Mouse (Mus musculus): ENCODE measurements around the gene Prss30. TPM values are rescaled to one million over a fixed set of nuclear protein-coding genes. Genes with fewer than 3 reads are reported as not detected.

Gene Prss30
- not detected in 2 replicates for polyA plus RNA-seq (2016; fragmentation: Nextera tagmentation; extraction: Ambion mirVana)

DNA sequence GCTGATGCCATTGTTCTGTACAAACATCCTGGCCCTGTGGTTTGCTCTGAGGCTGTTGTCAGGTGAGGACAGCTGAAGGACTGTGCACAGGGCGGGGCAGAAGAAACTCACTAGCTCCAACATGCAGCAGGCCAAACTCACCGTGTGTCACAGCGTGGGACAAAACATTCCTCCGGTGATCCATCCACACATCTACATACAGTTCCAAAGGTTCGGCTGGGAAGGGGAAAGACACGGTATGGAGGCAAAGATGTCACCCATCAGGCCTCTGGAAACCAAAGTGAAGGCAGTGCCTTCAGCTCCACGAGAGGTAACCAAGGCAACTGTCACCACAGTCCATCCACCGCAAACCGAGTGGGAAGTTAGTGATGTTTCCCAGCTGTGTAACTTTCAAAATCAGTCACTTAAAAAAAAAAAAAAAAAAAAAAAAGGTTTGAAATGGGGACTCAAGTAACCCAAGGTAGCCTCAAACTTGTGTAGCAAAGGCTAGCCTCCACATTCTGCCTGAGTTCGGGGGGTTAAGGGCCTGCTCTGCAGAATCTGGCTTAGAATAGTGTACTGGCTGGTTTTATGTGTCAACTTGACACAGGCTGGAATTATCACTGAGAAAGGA, at the start of gene Prss30:
TSS of gene Prss30 (minus strand) at position 270 of the 613 bp plus-strand sequence.
- DNase-seq (ENCODE audit: low spot score): no peak
- Histone ChIP-seq H3K27me3 (ENCODE audit: insufficient read depth, poor library complexity, severe bottlenecking) (no peaks in the 10 kb centered on the region), H3K27ac (no peak within 1 kb of the TSS), H3K4me3 (no peak within 1 kb of the TSS), H3K4me1 (replicated peaks) (0 out of 2 replicates have a peak, but pooled peaks cover 3% of the 10 kb centered on the region), H3K36me3 (no peaks in the 10 kb centered on the region), H3K9me3 (no peaks in the 10 kb centered on the region)
- WGBS: 79% methylated on average over 10 of the region's 10 CpGs

DNA sequence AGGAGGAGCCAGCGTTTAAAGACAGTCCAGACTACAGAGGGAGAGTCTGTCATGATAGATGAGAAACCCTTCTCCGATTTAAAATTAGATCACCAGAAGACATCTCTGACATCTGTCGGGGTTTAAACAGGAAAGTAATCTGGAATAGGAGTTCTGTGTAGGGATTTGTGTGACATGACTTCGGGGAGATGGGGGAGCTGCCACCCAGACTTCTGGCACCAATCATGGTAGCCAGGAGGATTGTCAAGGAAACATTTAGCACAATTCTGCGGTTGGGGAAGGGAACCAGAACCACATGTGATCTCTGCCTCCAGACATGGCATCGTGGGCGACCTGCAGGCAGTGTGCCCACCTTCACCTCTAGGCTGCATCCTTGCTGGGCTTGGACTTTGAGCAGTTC, 49.1 kb upstream of the Prss30 start:
- H3K27me3 ChIP-seq (ENCODE audit: insufficient read depth, poor library complexity, severe bottlenecking): no peaks in the 10 kb centered on the region
- no peak overlapping the region for H3K27ac ChIP-seq
- H3K36me3 ChIP-seq: no peaks in the 10 kb centered on the region
- no peak overlapping the region for H3K4me3 ChIP-seq
- DNase-seq (ENCODE audit: low spot score): no peak
- H3K9me3 ChIP-seq: no peaks in the 10 kb centered on the region
- H3K4me1 ChIP-seq (replicated peaks): no peaks in the 10 kb centered on the region
- 85% methylated on average over 7 of the region's 7 CpGs for WGBS

DNA sequence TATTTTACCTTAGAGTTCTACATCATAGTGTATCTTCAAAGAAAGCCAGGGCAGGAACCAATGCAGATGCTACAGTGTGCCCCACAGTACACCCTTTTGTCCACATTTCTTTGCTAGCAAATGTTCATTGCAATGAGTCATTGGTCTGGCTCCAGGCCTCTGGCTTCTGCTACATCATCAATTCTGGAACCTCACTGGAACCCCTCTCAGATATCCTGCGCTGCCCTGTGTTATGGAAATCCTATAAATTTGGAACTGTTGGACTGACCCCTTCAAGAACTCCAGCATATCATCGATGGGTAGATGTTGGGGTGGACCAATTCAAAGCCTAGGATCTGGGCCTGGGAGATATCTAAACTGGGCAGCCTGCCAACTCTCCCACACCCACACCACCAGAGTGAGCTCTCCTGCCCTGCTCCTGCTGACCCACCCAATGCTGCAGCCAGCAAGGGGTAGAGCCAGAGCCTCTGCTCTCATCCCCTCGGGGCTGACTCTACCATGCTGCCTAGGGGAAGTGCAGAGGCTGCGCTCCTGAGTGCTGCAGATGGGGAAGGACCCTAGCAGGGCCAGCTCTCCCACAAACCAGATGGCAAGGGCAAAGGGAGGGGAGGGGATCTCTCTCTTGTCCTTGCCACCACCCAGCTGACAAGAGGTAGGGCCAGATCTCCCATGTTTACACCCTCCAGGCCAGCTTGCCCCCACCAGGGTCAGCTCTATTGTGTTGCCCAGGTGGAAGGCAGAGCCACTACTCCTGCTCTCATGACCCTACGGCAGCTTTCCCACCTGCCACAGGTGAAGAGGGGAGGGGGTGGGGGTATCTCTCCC, 41.2 kb upstream of the Prss30 start:
- Histone ChIP-seq H3K9me3 (no peaks in the 10 kb centered on the region), H3K36me3 (no peaks in the 10 kb centered on the region), H3K4me3 (no peak overlapping the region), H3K27me3 (ENCODE audit: insufficient read depth, poor library complexity, severe bottlenecking) (no peaks in the 10 kb centered on the region), H3K27ac (no peak overlapping the region), H3K4me1 (replicated peaks) (no peaks in the 10 kb centered on the region)
- WGBS: 77% methylated on average over 5 of the region's 5 CpGs
- DNase-seq (ENCODE audit: low spot score): no peak

DNA sequence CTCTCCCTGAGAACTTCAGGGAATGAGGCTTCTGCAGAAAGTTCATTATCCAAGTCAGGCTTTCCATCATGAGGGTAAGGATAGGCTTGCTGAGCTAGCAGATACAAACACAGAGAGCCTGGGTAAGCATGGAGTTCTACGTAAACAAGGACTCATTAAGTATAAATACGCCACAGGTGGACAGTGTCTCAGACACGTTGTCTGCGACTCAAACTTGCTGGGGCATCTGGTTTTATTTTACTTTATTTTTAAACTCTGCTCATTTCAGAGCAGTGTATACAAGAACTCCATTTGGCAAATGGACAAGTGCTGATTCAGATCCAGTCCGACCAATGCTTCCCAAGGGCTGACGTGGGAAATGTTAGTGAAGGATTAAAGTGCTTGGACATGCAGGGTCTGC, 40.3 kb upstream of the Prss30 start:
- no peak for DNase-seq (ENCODE audit: low spot score)
- no peaks in the 10 kb centered on the region for H3K4me1 ChIP-seq (replicated peaks)

DNA sequence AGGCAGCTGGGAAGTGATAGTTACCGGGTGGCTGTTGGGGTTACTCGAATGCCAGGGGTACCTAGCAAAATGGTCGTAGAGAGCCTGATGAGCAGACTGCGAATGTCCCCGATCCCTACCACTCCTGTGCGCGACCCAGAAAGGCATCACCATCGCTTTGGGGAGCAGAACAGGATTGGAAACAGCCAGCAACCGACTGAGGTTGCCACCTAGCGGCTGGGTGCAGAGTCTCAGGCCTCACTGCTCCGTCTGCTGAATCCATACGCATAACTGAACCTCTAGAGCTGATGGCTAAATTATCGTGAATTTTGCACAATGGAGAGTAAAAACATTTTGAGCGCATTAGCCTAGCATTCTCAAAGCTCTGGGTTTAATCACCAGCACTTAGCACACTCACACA, 35.4 kb upstream of the Prss30 start:
- Histone ChIP-seq H3K27ac (no peak overlapping the region), H3K27me3 (ENCODE audit: insufficient read depth, poor library complexity, severe bottlenecking) (no peaks in the 10 kb centered on the region), H3K36me3 (no peaks in the 10 kb centered on the region), H3K9me3 (no peaks in the 10 kb centered on the region), H3K4me3 (no peak overlapping the region), H3K4me1 (replicated peaks) (no peaks in the 10 kb centered on the region)
- 29% methylated on average over 14 of the region's 14 CpGs for WGBS
- DNase-seq (ENCODE audit: low spot score): peak; percentile 27

More for the DNA sequence above, 40.3 kb upstream of the Prss30 start:
- Histone ChIP-seq H3K9me3 (no peaks in the 10 kb centered on the region), H3K4me3 (no peak overlapping the region), H3K27me3 (ENCODE audit: insufficient read depth, poor library complexity, severe bottlenecking) (no peaks in the 10 kb centered on the region), H3K36me3 (no peaks in the 10 kb centered on the region), H3K27ac (no peak overlapping the region)
- WGBS: 87% methylated on average over 6 of the region's 6 CpGs

DNA sequence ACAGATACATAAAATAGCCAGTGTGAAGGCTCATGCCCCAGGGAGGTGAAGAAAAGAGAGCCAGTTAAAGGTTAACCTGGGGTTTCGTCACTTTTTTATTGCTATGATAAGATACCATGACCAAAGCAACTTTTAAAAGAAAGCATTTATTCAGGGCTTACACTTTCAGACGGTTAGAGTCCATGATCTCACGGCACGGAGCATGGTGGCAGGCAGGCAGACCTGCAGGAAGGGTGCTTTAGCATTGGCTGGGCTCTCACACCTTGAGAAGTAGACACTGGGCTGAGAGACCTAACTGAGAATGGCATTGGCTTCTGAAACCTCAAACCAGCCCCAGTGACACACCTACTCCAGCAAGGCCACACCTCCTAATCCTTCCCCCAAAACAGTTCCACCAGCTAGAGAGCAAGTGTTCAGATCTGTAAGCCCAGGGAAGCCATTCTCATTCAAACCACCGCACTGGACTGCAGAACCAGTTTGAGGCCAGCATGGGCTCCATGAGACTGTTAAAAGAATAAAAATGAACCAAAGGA, 34.1 kb upstream of the Prss30 start:
- no peak for DNase-seq (ENCODE audit: low spot score)
- no peaks in the 10 kb centered on the region for H3K36me3 ChIP-seq
- 86% methylated on average over 5 of the region's 5 CpGs for WGBS

DNA sequence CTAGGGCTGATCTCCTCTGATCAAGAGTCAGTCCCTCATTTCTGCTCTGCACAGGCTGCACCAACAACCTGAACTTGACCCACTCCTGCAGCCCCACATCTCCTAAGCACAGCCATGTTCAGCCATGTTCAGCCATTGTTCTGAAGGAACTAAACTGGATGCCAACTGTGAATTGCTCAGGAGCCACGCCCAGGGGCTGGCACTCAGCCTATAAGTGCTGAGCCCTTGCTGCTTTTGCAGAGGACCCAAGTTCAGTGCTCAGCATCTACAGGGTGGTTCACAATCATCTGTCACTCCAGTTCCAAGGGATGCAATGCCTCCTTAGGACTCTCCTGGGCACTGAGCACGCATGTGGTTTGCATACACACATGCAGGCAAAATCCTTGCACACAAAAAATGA, 32.6 kb upstream of the Prss30 start:
- Histone ChIP-seq H3K9me3 (no peaks in the 10 kb centered on the region), H3K4me1 (replicated peaks) (no peaks in the 10 kb centered on the region), H3K27me3 (ENCODE audit: insufficient read depth, poor library complexity, severe bottlenecking) (no peaks in the 10 kb centered on the region), H3K36me3 (no peaks in the 10 kb centered on the region), H3K27ac (no peak overlapping the region), H3K4me3 (no peak overlapping the region)
- WGBS: 85% methylated on average over 2 of the region's 2 CpGs
- no peak for DNase-seq (ENCODE audit: low spot score)

More for the DNA sequence above, 34.1 kb upstream of the Prss30 start:
- no peaks in the 10 kb centered on the region for H3K27me3 ChIP-seq (ENCODE audit: insufficient read depth, poor library complexity, severe bottlenecking)
- no peak overlapping the region for H3K4me3 ChIP-seq
- H3K4me1 ChIP-seq (replicated peaks): no peaks in the 10 kb centered on the region
- no peaks in the 10 kb centered on the region for H3K9me3 ChIP-seq
- no peak overlapping the region for H3K27ac ChIP-seq

DNA sequence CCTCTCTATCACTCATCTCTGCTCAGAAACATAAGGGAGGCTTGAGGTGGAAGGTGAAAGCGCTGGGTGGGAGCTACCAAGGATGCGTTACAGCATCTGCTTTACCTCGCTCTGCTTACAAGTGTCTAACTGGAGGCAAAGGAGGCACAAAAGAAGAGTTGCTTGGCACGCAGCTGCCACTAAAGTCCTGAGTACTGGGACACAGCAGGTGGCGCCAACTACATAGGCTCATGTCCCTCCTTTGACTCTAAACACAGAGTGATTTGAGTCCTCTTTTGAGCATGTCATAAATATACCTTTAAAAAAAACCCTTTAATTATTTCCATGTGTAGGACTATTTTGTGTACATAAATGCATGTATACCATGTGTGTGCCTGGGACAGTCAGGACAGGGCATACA, 29.3 kb upstream of the Prss30 start:
- no peaks in the 10 kb centered on the region for H3K27me3 ChIP-seq (ENCODE audit: insufficient read depth, poor library complexity, severe bottlenecking)
- H3K9me3 ChIP-seq: peaks cover 5% of the 10 kb centered on the region; the same call in 1 of the 2 replicates
- H3K4me3 ChIP-seq: no peak overlapping the region
- no peak for DNase-seq (ENCODE audit: low spot score)
- no peaks in the 10 kb centered on the region for H3K36me3 ChIP-seq
- H3K4me1 ChIP-seq (replicated peaks): no peaks in the 10 kb centered on the region
- H3K27ac ChIP-seq: no peak overlapping the region
- WGBS: 64% methylated on average over 5 of the region's 5 CpGs

DNA sequence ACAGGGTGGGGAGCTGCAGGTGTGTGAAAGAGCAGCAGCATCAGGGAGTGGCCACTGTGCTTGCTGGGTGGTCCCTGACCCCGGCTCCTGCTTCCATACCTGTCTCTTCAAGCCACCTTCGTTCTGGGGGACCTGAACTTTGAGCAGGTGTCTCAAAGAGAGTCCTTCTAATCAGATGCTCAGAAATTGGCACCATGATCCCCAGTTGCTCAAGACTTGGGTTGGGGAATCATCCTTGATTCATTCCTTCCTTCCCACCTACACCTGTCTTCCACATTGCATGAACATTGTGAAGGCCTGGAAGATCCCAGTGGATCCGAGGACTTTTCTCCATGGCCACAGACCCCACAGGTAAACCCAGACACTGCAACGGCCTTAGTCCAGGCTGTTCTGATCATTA, 27.7 kb upstream of the Prss30 start:
- 84% methylated on average over 4 of the region's 4 CpGs for WGBS
- H3K36me3 ChIP-seq: no peaks in the 10 kb centered on the region
- no peak overlapping the region for H3K27ac ChIP-seq
- peaks cover 5% of the 10 kb centered on the region; the same call in 1 of the 2 replicates for H3K9me3 ChIP-seq
- DNase-seq (ENCODE audit: low spot score): no peak
- H3K4me3 ChIP-seq: no peak overlapping the region
- no peaks in the 10 kb centered on the region for H3K27me3 ChIP-seq (ENCODE audit: insufficient read depth, poor library complexity, severe bottlenecking)
- no peaks in the 10 kb centered on the region for H3K4me1 ChIP-seq (replicated peaks)

DNA sequence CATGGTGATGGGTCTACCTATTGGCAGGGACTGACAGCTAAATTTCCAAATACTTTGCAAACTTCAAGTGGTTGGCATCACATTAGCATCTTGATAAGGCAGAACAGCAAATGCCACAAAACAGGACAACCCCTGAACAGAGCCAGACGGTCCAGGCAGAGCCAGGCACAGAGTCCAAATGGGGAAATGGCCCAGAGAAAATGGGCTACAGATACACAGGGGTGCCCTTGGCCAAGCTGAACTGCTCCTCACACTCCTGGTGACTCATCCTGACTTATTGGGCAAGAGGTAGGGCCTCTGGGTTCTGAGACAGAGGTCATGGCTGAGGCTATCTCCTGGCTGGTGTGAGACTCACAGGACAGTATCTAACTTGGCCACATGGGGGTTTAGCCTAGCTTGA, 27.0 kb upstream of the Prss30 start:
- WGBS: 83% methylated on average over 1 of the region's 1 CpGs
- H3K4me1 ChIP-seq (replicated peaks): no peaks in the 10 kb centered on the region
- DNase-seq (ENCODE audit: low spot score): no peak
- H3K9me3 ChIP-seq: peaks cover 5% of the 10 kb centered on the region; the same call in 1 of the 2 replicates
- no peaks in the 10 kb centered on the region for H3K36me3 ChIP-seq
- no peak overlapping the region for H3K4me3 ChIP-seq
- no peaks in the 10 kb centered on the region for H3K27me3 ChIP-seq (ENCODE audit: insufficient read depth, poor library complexity, severe bottlenecking)
- no peak overlapping the region for H3K27ac ChIP-seq

DNA sequence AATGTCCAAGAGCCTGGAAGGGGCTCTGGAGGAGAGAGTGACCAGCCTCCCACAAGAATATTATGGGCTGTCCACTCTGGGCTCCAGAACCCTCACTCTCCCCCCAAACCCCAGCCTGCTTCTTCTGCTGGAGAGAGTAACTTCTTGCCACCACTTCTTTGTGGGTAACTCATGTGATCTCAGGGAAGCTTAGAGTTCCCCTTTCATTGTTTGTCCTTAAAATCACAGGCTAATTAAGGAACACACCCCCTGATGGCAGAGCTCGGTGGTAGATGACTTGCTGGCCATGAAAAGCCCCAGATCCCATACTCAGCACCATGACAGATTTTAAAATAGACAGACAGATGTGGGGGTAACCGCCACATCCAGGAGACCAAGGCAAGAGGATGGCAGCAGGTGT, 26.6 kb upstream of the Prss30 start:
- Histone ChIP-seq H3K27me3 (ENCODE audit: insufficient read depth, poor library complexity, severe bottlenecking) (no peaks in the 10 kb centered on the region), H3K4me3 (no peak overlapping the region), H3K9me3 (peaks cover 5% of the 10 kb centered on the region; the same call in 1 of the 2 replicates), H3K27ac (no peak overlapping the region), H3K36me3 (no peaks in the 10 kb centered on the region), H3K4me1 (replicated peaks) (no peaks in the 10 kb centered on the region)
- no peak for DNase-seq (ENCODE audit: low spot score)
- WGBS: 53% methylated on average over 2 of the region's 2 CpGs

DNA sequence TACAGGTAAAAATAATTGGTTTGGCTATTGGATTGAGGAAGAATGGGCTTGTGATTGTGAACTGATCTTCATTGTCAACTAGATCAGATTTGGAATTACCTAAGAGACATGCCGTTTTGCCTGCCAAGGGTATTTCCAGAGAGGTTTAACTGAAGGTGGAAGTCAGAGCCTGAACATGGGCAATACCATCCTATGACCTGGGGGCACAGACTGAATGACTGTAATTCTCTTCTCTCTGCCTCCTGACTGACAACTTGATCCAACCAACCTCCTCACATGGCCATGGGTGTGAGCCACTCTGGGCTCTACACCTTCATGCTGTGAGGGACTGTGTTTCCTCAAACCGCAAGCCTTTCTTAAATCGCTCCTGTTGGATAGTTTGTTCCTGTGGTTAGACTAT, 24.7 kb upstream of the Prss30 start:
- Histone ChIP-seq H3K36me3 (no peaks in the 10 kb centered on the region), H3K4me1 (replicated peaks) (no peaks in the 10 kb centered on the region), H3K27ac (no peak overlapping the region), H3K4me3 (no peak overlapping the region), H3K9me3 (peaks cover 5% of the 10 kb centered on the region; the same call in 1 of the 2 replicates), H3K27me3 (ENCODE audit: insufficient read depth, poor library complexity, severe bottlenecking) (no peaks in the 10 kb centered on the region)
- DNase-seq (ENCODE audit: low spot score): no peak
- 92% methylated on average over 3 of the region's 3 CpGs for WGBS

DNA sequence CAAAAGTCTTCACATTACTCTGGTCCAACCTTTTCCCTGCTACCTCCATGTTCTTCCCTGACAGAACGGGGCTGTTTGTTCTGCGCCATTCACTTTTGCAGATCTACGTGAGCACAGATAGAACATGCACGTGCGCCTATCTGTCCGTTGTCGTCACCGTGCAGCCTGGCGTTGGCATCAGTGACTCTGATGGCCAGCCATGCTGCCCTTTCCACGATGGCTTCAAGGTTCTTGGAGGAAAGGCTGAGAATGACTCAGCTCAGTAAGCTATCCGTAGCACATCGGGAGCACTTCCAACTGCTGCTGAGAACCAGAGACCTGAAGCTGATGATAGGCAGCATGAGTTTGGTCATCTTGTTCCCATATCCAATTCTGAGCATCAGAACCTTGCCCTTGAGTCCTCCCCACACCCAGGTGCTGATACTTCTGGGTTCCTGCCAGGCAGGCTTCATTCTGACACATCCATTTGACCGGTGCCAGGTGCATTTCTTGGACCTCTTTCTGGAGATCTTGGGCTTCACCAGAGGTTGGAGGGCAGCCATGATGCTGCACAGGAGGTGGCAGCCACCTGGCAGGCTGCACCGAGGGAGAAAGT, 23.8 kb upstream of the Prss30 start:
- H3K4me3 ChIP-seq: no peak overlapping the region
- DNase-seq (ENCODE audit: low spot score): no peak
- no peaks in the 10 kb centered on the region for H3K4me1 ChIP-seq (replicated peaks)
- peaks cover 5% of the 10 kb centered on the region; the same call in 1 of the 2 replicates for H3K9me3 ChIP-seq
- H3K27me3 ChIP-seq (ENCODE audit: insufficient read depth, poor library complexity, severe bottlenecking): no peaks in the 10 kb centered on the region
- no peaks in the 10 kb centered on the region for H3K36me3 ChIP-seq
- H3K27ac ChIP-seq: no peak overlapping the region
- WGBS: 93% methylated on average over 14 of the region's 14 CpGs

Measured in hindbrain, embryonic 10.5 days (tissue).